Mouse (Mus musculus) granulocyte monocyte progenitor cell, adult 5-6 weeks (primary cell): ENCODE measurements around the gene Ptch2. TPM values are rescaled to one million over a fixed set of nuclear protein-coding genes. Genes with fewer than 3 reads are reported as not detected.
A peak's percentile ranks its signal among the peaks of the same experiment; 100 is the strongest.

Source experiments
- ATAC-seq: replicated peaks from 2 replicates; pipeline ENCODE4 v1.8.0; 2016; ENCODE audit warnings: mild to moderate bottlenecking, moderate TSS enrichment, inconsistent platforms; ENCODE audit not compliant: poor library complexity, severe bottlenecking
- total RNA-seq, 2 experiments: library from RNA; stranded (forward) in 1 of 2; stranded (reverse) in 1 of 2; fragments of 200-712, 200-1000 nt in 1 of 2; fragments of >200 nt in 1 of 2; fragmentation: Nextera tagmentation in 1 of 2; gene quantifications; 2 replicates each; pipeline ENCODE4 v1.2.3; 2014 to 2017

The Ptch2 gene
- total RNA-seq, 2 experiments from 2014 or later, result 0.97 TPM; not detected in 1

DNA sequence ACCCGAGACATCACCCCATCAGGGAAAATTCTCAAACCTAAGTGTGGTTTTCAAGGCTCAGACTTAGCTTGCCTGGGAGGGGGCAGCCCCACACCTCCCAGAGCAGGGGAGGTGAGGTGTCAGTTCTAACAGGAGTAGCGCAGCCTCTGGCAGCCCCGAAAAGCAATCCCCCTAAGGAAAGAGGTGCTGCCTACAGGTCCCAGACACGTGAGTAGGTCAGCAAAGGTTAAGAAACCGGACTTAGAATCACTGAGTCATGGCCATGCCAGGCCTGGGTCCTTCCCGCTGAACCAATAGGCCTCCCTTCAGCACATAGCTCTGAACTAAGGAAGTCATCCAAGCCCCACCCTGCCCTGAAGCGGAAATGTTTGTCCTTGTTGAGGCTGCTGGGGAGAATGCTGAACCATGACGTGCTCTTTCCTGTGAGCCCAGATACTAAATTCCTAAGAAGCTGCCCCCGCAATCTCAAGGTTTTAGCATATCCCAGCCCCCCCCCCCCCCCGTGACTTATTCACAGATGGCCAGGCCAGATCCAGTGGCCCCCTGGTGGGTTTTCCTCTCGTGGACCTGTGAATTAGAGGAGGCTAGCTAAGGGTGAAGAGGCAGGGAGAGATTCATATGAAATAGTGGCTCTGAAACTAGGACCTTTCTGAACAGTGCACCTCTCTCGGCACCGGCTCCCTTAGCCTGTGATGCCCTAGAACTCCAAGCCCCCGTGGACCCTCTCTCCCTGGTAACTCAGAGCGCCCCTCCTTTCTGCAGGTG lies 30.2 kb downstream of the Ptch2 start:
- peak; percentile 60 for ATAC-seq

DNA sequence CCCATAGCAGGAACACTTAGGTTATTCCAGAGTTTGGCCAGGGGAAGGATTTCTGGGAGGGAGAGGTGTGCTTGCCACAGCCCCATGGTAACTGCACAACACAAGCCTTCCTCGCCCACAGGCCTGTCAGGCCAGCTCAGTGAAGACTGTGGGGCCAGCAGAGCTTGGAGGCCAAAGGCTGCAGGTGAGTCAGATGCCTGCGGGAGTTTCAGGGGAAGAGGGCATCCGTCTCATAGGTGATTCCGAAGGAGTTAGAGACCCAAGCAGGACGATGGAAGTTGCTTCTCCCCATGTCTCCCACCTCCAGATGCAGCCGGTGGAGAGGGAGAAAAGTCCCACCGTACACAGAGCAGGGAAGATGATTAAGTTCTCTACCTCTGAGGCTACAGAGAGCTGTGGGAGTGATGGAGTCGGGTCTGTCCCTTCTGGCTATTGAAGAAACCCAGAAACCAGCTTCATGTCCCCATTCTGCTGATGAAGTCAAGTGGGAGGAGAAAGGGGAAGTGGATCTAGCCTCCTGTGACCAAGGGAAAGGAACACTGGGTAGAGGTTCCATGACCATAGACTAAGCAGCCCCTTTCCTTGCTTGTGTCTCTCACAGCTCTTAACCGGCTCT lies 30.9 kb downstream of the Ptch2 start, which contains the start of gene Tctex1d4:
Gene Tctex1d4, plus strand, starts transcription at position 120 of the 616 bp plus-strand sequence.
- peak; percentile 33 for ATAC-seq

DNA sequence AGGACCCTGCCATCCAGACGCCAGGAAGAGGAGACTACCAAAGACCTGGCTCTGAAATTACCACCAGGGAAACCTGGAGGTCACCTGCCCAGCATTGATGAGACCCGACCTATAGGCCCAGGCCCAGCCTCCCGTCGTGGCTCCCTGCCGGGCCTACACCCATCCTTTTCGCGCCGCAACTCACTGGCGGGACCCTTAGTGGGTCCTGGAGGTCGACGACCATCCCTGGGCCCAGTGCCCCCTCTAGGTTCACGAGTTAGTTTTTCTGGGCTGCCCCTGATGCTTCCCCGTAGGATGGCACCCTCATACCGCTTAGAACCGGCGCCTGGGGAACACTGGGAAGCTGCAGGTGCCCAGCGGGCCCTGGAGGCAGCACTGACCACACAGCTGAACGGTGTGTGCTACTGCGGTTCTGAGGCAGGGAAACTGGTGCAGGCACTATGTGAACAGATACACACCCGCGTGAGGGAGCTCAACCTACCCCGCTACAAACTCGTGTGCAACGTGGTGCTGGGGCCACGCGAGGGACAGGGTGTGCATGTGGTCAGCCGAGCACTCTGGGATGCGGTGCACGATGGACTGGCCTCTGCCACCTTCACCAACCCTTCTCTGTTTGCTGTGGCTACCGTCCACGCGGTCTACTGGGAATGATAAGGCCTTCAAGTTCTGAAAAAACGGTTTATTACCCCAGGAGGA lies 32.3 kb downstream of the Ptch2 start:
- ATAC-seq, result no peak

DNA sequence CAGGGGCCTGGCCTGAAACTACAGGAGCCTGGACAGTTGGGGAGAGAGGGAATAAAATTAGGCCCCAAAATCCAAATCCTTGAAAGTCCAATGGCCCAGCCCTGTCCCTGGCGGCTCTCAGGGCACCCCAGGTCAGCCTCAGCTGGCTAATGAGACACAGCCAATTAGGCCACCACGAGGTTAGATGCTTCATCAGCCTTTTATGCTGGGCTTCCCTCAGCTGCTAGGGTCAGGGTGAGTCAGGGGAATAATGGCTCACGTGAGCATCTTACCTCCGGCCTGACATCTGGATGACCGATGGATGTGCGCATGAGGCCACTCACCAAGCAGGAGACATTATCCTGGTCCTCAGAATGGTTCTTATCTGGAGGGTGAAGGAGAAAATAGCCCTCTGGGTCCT lies 34.9 kb downstream of the Ptch2 start:
- ATAC-seq, result no peak

DNA sequence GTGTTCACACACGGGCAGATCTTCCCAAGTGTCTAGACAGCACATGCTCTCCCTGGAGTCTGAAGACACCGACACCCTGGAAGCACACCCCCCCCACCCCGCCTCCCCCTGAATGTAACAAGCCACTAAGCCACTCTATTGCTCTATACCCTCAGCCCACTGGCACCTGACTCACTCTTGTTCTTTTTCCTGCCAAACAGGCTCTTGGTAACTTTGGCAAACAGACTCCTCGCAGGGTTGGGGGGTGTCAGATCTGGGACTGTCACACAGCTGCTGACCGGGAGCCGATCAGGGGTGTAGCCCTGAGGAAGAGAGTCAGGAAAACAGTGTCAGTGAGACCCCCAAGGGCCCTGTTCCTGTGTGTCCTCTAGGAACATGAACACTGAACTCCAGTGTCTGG lies 35.3 kb downstream of the Ptch2 start:
- no peak for ATAC-seq

DNA sequence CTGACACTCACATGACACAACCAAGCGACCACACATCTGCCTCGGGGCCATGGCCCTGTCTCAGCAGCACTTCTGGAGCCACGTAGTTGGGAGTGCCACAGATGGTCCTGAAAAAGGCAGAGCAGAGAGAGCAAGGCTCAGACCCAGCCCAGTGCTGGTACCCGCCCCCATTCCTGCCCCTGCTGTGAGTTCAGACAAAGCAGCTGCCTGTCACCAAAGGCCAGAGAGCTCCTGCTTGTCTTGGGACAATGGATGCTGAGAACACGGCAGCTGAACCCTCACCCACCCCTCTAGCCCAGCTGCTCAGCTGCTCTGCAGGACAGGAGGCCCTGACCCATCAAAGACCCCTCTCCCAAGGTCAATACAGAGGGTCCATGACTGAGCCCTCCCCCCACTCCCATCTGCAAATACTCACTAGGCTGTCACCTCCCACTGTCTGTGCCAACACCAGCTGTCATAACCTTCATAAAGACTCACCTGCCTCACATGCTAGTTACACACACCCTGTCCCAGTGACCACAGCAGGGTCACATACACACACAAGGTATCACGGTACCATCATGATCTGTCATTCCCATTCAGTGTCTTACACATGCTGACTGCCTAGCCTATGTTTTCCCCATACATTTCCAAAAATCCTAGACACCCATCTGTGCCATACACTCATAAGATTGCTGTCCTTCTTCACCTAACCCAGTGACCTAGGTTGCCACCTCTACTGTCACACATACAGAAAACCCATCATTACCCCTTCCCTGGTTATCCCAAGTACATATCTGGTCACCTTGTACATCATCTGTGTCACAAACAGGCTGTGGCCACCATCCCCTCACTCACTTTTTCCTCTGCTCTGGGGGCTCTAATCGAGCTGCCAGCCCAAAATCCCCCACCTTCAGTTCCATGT lies 36.3 kb downstream of the Ptch2 start:
- ATAC-seq, result no peak

DNA sequence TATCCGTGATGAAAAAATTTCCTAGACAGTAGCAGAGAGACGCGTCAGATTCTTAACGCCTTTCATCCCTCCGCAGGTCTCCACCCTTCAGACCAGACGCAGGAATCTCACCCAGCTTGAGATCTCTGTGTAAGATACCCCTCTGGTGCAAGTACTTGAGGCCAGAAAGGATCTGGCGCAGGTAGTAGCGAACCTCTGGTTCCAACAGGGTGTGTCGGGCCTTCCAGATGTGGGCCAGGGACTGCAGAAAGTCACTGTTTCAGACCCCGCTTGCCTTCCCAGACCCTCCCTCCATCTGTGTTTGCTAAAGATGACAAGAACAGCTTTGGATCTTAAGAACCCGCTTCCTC lies 36.9 kb downstream of the Ptch2 start:
- ATAC-seq, result no peak

DNA sequence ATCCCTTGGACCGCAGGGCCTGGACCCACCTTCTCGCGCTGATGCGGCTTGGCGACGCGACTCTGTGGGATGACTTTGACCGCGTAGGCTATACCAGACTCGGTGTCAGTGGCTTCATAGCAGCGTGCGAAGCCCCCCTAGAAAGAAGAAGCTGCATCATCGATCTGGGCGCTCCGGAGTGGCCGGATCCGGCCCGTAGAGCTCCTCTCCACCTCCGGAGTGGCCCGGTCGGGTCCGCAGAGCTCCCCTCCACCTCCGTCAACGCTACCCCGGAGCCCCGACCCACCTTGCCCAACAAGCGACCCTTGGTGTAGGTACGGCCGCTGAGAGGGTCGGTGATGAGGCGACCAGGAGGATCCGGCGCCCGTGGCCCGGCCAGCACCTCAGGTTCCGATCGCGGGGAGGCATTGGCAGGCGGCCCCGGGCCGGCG lies 37.5 kb downstream of the Ptch2 start:
- ATAC-seq, result peak; percentile 13

DNA sequence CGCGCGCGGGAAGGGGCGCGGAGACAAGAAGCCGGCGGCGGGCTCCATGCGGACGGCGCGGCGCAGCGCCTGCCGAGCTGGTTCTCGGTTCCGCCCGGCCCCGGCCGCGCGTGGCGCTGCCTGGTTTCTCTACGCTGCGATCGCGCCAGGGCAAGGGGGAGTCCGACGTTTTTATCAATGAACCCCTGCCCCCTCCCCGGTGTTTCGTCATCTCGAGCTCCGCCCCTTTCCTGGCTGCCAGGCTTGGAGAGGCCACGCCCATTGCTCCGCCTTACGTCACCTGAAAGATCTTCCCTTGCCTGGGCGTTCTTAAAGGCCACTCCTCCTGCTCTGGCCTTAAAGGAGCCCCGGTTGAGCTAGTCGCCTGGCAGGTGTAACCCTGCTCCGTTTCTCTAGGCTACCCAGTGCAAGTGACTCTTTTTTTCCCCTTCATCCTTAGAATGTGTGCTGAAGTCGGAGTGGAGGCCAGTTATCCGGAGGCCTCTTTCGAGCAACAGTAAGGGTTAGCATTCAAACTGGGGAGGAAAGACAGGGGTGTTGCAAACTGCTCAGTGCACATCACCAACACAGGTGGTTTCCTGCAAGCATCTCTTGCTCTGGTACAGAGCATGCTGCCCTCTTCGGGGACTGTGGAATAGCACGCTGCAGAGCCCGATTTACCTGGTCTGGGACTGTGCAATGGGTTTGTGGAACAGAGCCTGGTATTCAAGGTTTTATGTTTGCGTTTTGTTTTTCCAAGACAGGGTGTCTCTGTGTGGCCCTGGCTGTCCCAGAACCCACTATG lies 38.1 kb downstream of the Ptch2 start, which contains the start of gene Plk3:
Gene Plk3, minus strand, starts transcription at position 147 of the 784 bp plus-strand sequence.
- peak; percentile 89 for ATAC-seq

DNA sequence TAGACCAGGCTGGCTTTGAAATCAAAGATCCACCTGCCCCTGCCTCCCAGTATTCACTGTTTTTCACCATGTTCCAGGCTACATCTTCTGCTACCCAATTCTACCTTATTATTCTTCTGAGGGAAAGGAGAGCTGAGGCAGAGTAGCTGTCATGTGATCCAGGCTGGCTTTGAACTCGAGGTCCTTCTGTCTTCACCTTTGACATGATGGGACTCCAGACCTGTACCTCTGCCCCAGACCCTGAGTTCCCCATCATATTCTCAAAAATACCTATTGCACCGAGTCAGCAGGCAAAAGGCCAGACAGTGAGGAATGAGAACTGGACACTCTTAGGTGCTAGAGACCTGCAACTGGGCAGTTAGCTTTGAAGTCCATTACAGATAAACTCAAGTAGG lies 38.7 kb downstream of the Ptch2 start:
- ATAC-seq, result no peak

DNA sequence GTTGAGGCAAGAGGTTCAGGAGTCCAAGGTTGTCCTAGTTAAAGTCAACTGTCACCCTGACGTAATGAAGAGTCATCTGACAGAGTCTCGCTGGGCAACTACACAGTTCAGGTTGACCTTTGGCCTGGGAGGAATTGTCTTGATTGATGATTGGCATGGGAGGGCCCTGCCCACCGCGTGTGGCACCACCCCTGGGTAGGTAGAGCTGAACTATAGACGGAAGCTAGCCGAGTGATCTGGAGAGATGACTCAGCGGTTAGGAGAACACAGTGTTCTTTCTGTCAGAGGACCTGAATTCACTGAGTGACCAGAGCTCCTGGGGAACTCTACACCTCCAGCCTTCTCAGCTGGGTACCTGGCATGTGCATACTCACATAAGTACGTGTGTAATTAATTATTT lies 40.2 kb downstream of the Ptch2 start:
- 0 out of 2 replicates have a peak, but pooled peaks have one; percentile 8 for ATAC-seq

DNA sequence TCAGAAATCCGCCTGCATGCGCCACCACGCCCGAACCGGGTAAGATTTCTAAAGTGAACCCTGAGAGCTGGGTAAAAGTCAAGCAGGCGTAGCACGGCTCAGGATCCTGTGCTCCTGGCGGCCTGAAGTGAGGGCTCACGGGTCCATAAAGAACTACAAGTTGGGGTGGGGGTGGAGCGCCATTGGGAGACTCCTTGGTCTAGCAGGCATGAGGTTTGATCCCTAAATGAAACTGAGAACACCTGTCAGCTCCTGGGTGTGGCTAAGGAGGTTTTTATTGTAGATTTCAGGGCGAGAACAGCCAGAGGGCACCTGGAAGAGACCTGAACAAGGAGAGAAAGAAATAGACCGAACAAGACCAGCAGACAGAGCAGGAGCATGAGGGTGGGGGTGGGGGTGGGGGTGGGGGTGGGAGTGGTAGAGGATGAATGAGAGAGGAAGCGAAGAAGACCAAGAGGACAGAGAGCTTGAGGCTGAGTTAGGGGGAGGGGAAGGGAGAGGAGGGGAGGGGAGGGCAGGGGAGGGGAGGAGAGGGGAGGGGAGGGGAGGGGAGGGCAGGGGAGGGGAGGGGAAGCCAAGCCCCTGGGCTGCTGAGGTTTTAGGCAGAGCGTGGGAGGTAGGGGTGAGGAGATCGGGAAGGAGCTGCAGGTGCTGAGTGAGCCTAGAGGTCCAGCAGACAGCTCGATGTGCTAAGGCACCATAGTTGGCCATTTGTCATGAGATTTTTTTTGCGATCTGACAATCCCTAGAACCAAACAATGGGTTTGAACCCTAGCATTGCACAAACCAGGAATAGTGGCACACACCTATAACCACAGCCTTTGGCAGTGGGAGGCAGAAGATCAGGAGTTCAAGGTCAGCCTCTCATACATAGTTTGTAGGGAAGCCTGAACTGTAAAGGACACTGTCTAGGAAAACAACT lies 42.7 kb downstream of the Ptch2 start:
- ATAC-seq, result no peak

DNA sequence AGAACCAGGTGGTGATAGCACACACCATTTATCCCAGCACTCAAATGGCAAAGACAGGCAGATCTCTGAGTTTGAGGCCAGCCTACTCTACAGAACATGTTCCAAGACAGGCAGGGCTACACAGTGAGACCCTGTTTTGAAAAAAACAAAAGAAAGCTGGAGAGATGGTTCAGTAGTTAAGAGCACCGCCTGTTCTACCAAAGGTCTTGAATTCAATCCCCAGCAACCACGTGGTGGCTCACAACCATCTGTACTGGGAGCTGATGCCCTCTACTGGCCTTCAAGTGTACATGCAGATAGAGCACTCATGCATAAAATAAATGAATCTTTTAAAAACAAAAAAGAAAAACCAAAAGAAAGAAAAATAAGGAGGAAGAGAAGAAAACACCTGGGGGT lies 43.3 kb downstream of the Ptch2 start:
- peak; percentile 49; the same call in 1 of the 2 replicates for ATAC-seq

DNA sequence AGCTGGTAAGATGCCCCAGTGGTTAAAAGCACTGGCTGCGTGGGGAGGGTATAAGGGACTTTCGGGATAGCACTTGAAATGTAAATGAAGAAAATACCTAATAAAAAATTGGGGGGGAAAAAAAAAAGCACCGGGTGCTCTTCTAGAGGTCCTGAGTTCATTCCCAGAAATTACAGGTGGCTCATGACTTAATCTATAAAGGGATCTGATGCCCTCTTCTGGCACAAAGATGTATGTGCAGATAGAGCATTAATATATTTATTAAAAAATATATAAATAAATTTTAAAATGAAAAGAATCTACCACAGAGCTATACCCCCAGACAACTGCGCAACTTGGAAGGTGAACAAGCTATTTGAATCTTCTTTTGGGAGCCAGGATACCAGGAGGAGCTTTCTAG lies 44.7 kb downstream of the Ptch2 start:
- ATAC-seq, result no peak

DNA sequence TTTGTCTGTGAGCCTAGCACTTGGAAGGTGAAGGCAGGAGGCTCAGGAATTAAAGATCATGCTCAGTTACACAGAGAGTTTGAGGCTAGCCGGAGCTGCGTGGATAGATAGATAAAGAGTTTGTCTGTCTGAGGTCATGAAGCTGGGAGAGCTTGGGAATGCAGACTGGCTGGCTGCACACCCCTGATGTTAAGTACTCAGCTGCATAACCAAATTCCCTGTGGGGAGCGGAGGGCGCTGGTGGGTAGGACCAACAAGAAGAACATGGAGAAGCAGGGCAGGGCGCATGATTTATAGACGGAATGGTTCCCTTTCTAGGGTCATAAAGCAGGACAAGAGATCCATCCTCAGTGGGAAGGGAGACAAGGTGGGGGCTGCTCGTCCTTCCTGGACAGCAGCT lies 47.1 kb downstream of the Ptch2 start:
- ATAC-seq, result no peak

DNA sequence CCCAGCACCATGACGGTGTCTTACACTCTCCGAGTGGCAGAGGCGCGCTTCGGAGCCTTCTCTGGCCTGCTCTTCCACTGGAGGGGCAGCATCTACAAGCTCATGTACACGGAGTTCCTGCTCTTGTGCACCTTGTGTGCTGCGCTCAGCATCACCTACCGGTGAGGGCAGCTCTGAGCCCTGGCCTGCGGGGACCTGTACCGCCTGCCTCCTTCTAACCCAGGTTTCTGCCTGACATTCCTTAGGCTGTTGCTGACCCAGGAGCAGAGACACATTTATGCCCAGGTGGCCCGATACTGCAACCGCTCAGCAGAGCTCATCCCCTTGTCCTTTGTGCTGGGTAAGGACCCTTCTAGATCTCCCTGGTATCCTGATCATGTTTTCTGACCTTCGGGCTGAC lies 49.4 kb downstream of the Ptch2 start:
- no peak for ATAC-seq

DNA sequence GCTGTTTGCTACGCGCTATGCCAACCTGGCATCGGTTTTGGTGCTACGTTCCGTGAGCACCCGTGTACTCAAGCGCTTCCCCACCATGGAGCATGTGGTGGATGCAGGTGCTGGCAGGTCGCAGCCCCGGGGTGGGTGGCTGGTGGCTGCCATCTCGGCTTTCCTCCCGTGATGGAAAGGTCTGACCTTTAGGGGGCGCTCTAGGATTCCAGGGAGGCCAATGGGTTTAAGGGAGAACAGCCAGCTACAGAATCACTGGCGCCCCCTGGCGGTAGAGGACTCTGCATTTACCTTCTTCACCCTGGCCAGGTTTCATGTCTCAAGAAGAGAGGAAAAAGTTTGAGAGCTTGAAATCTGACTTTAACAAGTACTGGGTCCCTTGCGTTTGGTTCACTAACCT lies 50.3 kb downstream of the Ptch2 start:
- peak; percentile 78 for ATAC-seq

DNA sequence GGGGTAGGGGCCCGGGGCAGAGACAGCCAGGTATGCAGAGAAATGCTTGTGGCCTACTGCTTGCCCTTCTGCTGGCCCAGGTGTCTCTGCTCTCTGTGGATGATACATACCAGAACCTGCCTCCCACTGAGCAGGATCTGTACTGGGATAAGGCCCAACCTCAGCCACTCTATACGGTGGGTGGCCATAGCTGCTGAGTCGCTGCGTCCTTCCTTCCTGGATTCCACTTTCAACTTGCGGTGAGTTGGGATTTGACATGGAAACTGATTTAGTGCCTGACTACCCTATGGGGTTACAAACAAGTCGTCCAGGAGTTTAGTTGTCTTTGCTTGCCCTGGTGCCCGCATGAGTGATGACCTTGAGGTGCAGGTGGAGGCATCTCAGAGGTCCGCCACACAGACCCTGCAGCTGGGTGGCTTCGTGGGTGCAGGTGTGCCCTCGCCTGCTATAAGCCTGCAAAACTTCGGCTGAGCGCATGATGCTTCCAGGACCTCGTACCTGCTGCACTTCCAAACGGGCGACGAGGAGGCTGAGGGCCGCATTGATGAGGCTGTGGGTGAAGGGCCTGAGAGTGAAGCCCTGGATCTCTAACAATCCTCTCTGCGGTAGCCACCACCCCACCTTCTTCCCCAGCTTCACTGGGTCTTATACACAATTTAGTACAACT lies 52.3 kb downstream of the Ptch2 start:
- ATAC-seq, result no peak
